Comparison of ENCODE assay signal across 18 mouse cellular contexts in the genomic region with DNA sequence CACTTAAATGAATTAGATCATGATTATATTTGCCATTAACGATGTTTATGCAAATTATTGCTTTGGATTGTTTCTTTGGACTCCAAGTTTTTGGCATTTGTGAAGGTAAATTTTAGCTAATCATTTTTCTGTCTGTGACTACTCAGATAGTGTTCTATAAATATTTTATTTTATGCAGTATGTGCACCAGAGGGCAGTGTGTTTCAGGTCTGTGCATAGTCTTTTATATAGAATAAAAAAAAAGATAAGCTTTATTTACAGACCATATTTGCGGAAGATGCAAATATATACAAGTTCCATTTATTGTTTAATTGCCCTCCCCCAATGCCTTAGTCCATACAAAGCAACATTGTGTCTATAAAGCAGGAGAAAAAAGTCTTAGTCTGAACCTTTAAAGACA. TPM values are rescaled to one million over a fixed set of nuclear protein-coding genes. Genes with fewer than 3 reads are reported as not detected.
"Had no signal": no experiment of that assay in that cellular context is flagged by ENCODE, and none has a peak within 500 bp of the region (broad histone marks: within the 10 kb centered on the region; RNA-seq: fewer than 3 reads in every experiment).

No protein-coding gene starts in this region.

- H3K9ac ChIP-seq: liver, embryonic 15.5 days; lung, embryonic 14.5 days; neural tube, embryonic 12.5 days; stomach, embryonic 15.5 days had no signal

- H3K4me1 ChIP-seq: limb, embryonic 10.5 days; liver, embryonic 15.5 days; midbrain, embryonic 10.5 days; neural tube, embryonic 12.5 days; stomach, embryonic 15.5 days had no signal

- H3K4me3 ChIP-seq: limb, embryonic 10.5 days; liver, embryonic 15.5 days; midbrain, embryonic 10.5 days; myocyte; neural tube, embryonic 12.5 days; stomach, embryonic 15.5 days had no signal

- H3K27ac ChIP-seq: limb, embryonic 10.5 days; liver, embryonic 15.5 days; midbrain, embryonic 10.5 days; neural tube, embryonic 12.5 days; stomach, embryonic 15.5 days had no signal

- H3K36me3 ChIP-seq: limb, embryonic 10.5 days; liver, embryonic 15.5 days; midbrain, embryonic 10.5 days; neural tube, embryonic 12.5 days; stomach, embryonic 15.5 days had no signal

- H3K9me3 ChIP-seq: limb, embryonic 10.5 days; liver, embryonic 15.5 days; midbrain, embryonic 10.5 days; neural tube, embryonic 12.5 days; stomach, embryonic 15.5 days had no signal

- H3K27me3 ChIP-seq: liver, embryonic 15.5 days; neural tube, embryonic 12.5 days; stomach, embryonic 15.5 days had no signal

- H3K4me2 ChIP-seq: liver, embryonic 11.5 days; liver, embryonic 15.5 days; lung, embryonic 14.5 days; neural tube, embryonic 12.5 days; stomach, embryonic 15.5 days had no signal

- DNase-seq: kidney, adult 18-20 months; kidney, postnatal 14 days; layer of hippocampus, adult 9-11 months; lung, embryonic 14.5 days; lung, postnatal 10 days; lung, postnatal 4 days; retina, postnatal 1 day; thymus, postnatal 36 days had no signal

RNA-seq across cellular contexts. Expression of a gene that starts 20.8 kb away (rescaled TPM):
- total RNA-seq: megakaryocyte, adult 5-6 weeks; neutrophil, adult 5-6 weeks had no signal
- polyA plus RNA-seq: kidney, embryonic 14.5 days; liver, embryonic 15.5 days had no signal
